Mouse (Mus musculus) cerebral cortex, adult 2 months (tissue): ENCODE measurements around the gene Tstd3.

Experiments
- WGBS: fragments of 180-500 bp; shearing (Covaris S2); methylation state at CpG from one replicate; pipeline ENCODE4 v1.1.7; 2018; 5-methylcytosine and 5-hydroxymethylcytosine counted together

The Tstd3 gene

DNA sequence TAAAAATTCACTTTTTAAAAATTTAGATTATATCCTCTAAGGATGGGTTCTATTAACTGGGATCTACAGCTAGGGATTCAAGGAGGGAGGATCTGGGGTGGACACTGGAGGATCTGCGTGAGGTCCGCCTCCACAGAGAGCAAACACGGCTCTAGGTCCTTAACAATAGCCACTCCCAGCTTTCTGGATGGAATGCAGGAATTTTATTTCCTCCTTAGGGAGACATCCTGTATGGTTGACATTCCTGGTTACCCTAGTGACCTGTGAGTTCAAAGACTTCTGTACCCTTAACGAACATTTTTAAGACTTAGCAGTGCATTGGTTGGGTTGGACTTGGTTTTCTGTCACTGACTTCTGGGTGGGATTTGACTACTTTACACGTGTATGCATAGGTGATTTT is 21.3 kb downstream of the Tstd3 start:
- 75% methylated on average over 5 of the region's 5 CpGs for WGBS

DNA sequence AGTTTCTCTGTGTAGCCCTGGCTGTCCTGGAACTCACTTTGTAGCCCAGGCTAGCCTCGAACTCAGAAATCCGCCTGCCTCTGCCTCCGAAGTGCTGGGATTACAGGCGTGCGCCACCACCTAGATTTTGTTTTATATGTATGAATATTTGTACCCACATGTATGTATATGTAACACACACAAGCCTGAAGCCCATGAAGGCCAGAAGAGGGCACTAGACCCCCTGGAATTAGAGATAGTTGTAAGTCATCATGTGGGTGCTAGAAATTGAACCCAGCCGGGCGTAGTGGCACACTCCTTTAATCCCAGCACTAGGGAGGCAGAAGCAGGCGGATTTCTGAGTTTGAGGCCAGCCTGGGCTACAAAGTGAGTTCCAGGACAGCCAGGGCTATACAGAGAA is 22.9 kb downstream of the Tstd3 start:
- 96% methylated on average over 8 of the region's 8 CpGs for WGBS

DNA sequence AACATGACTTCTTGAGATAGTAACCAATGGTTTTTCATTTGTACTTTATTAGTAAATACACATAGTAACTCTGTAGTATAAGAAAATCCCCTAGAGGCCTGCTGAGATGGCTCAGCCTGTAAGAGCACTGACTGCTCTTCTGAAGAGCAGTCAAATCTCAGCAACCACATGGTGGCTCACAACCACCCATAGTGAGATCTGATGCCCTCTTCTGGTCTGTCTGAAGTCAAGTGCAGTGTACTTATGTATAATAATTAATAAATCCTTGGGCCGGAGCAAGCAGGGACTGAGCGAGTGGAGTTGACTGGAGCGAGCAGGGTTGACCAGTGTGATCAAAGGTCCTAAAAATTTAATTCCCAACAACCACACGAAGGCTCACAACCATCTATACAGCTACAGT is 27.8 kb downstream of the Tstd3 start:
- WGBS: 96% methylated on average over 4 of the region's 4 CpGs

DNA sequence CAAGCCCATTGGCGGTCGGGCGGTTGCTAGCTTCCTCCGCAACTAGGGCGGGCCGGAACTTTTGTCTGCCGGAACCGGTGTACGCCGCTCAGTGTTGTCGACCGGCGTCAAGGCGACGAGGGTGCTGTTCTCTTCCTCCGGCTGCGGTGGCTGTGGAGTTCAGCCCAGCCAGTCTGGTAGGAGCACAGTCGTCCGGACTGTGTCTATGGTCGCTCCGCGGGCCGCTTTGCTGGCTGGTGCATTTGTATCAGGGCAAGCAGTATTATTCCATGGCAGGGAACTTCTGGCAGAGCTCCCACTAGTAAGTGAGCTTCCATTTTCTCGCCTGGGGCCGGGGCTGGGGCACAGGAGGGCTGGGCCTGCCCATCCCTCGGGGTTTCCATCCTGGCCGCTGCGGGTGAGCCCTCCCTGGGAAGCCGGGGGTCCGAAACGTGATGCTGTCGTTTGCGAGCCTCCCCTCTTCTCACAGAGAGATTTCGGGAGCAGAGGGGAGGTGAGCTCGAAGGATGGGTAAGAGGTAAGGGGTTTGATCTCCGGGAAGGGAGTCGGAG is 39.3 kb downstream of the Tstd3 start, which contains the start of gene Ccnc:
Gene Ccnc, plus strand, starts transcription at position 87 of the 551 bp plus-strand sequence.
- under 1% methylated on average over 37 of the region's 37 CpGs for WGBS

DNA sequence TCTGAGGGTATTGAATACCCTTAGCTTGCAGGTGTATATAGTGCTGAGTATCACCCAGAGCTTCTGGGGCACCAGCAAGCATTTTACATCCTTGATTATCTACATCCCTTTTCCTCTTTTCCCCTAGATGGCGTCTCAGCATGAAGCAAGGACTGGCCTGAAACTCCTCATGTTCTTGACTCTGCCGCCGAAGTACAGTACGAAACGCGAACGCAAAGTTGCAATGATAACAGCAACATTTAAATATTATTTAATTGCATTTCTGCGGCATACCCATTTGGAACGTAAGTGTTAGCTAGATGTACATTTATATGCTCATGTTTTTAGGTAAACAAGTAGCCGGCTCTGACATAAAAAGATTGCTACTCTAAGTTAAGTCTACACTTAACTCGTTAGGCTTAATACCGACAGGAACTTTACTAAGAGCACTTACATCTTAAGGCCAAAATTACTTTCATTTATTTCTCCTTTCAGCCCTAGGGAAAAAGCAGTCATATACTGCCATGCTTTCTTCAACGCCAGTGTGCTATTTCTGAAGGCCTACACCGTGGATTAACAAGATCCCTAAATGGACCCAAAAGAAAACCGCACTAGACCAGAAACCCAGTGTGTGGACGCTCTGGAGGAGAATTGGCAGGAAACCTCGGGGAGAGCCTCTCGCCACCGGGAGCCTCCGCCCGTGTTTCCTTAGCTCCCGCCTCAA is 39.9 kb downstream of the Tstd3 start:
- WGBS: under 1% methylated on average over 22 of the region's 22 CpGs

DNA sequence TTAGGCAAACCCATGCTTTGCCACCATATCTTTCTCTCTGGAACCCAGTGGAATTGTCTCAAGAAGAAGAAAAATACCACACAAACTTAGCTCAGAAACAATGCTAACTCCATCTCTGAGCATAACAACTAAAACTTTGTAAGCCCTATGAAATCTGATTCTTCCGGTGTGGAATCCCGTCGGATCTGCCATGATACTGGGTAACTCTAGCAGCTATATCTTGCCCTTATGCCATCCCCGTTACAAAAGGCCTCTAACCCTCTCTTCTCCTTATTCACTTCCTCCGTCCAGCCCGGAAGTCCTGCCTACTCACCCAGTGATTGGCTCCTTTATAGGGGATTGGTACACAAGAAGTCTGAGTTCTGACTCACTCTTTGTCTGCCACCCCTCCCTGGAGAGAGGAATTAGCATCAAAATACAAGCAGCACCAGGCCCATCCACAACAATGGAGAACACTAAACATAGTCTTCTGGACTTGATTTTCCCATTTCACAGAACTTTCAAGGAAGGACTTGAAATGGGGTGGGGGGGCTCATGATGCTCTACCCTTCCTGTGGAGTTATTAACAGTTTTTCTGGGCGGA is 44.2 kb downstream of the Tstd3 start:
- 62% methylated on average over 7 of the region's 7 CpGs for WGBS

DNA sequence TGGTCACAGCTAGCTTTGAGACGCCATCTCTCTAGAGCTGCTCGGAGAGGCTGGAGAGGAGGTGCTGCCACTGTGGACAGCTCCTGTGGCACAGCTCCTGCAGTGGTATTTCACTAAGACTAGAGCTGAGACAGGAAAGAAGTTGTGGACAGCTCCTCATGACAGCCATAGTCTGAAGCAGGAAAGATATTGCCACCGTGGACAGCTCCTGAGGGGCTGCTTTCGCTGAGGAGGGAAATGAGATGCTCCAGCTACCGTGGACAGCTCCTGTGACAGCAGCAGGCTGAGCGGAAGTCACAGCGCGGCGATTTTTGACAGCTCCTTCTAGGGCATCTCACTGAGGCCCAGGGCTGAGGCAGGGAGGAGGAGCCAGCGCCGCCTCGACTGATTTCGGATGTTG is 54.9 kb downstream of the Tstd3 start:
- 19% methylated on average over 13 of the region's 13 CpGs for WGBS
